Mouse (Mus musculus) liver, embryonic 11.5 days (tissue): ENCODE results near the gene Acbd5. TPM values are rescaled to one million over a fixed set of nuclear protein-coding genes. Genes with fewer than 3 reads are reported as not detected.

Experiments used
- ATAC-seq: fragments of 200-750 bp; cut with Nextera tagmentation; replicated peaks from 2 replicates; pipeline ENCODE4 v1.8.0; 2017; ENCODE audit warnings: moderate number of reproducible peaks, mild to moderate bottlenecking, moderate TSS enrichment, moderate library complexity; ENCODE audit not compliant: low FRiP score
- DNase-seq: peaks from one replicate; pipeline ENCODE4 v3.0.0-alpha.2; 2017; ENCODE audit warnings: low spot score
- H3K27ac ChIP-seq: fragments of 300-500 bp; sonication (generic); 2 replicates; pipeline ENCODE4 v1.5.1; 2014; ENCODE audit warnings: mild to moderate bottlenecking, low read depth, low read length, control low read depth
- H3K27me3 ChIP-seq: fragments of 300-500 bp; sonication (generic); replicated peaks from 2 replicates; pipeline ENCODE4 v1.6.1; 2014; ENCODE audit warnings: low read length, mixed read lengths; ENCODE audit not compliant: control insufficient read depth, insufficient read depth
- H3K36me3 ChIP-seq: fragments of 300-500 bp; sonication (generic); 2 replicates; pipeline ENCODE4 v1.6.1; 2014; ENCODE audit warnings: mild to moderate bottlenecking, low read length, moderate library complexity, mixed read lengths; ENCODE audit not compliant: control insufficient read depth, insufficient read depth
- H3K4me1 ChIP-seq: fragments of 300-500 bp; sonication (generic); replicated peaks from 2 replicates; pipeline ENCODE4 v1.6.1; 2014; ENCODE audit warnings: low read length, mixed read lengths; ENCODE audit not compliant: control insufficient read depth, insufficient read depth
- H3K4me2 ChIP-seq: fragments of 300-500 bp; sonication (generic); 2 replicates; pipeline ENCODE4 v1.6.1; 2014; ENCODE audit warnings: mild to moderate bottlenecking, control low read depth, moderate library complexity
- H3K4me3 ChIP-seq: fragments of 300-500 bp; sonication (generic); 2 replicates; pipeline ENCODE4 v1.5.1; 2014; ENCODE audit warnings: low read depth, low read length, control low read depth
- H3K9ac ChIP-seq: fragments of 300-500 bp; sonication (generic); 2 replicates; pipeline ENCODE4 v1.6.1; 2014; ENCODE audit warnings: low read depth, low read length, control low read depth
- H3K9me3 ChIP-seq: fragments of 300-500 bp; sonication (generic); 2 replicates; pipeline ENCODE4 v1.6.1; 2016; ENCODE audit warnings: low read length, inconsistent platforms, mixed read lengths; ENCODE audit not compliant: control insufficient read depth
- WGBS: fragments of 180-500 bp; shearing (Covaris S2); extraction: QIAGEN DNeasy Blood & Tissue Kit; methylation state at CpG from one replicate; pipeline ENCODE4 v1.1.7; 2014; 5-methylcytosine and 5-hydroxymethylcytosine counted together
- polyA plus RNA-seq: library from polyadenylated mRNA; unstranded; fragments of >200 nt; fragmentation: Nextera tagmentation; extraction: Ambion mirVana; gene quantifications from 2 replicates; pipeline ENCODE4 v1.2.1, GENCODE M21; 2014

Gene Acbd5
- polyA plus RNA-seq, 1 experiment from 2014 or later: 17.9 TPM

GRCm38 (mm10) chr2:23045703-23046102, 22.3 kb upstream of the Acbd5 start:
- no peak overlapping the region for H3K27ac ChIP-seq
- H3K27me3 ChIP-seq: no peaks in the 10 kb centered on the region
- H3K4me3 ChIP-seq: no peak overlapping the region
- H3K4me1 ChIP-seq: no peaks in the 10 kb centered on the region
- H3K4me2 ChIP-seq: no peak overlapping the region
- no peak for DNase-seq
- no peak for ATAC-seq
- WGBS: 32% methylated on average over 1 of the region's 1 CpGs
- H3K36me3 ChIP-seq: no peaks in the 10 kb centered on the region
- H3K9me3 ChIP-seq: no peaks in the 10 kb centered on the region; the same call in 1 of the 2 replicates
- H3K9ac ChIP-seq: no peak overlapping the region

- no peaks in the 10 kb centered on the region for H3K36me3 ChIP-seq
- no peaks in the 10 kb centered on the region for H3K4me1 ChIP-seq
Observed at GRCm38 (mm10) chr2:23048006-23048405, 20.0 kb upstream of the Acbd5 start.

DNA sequence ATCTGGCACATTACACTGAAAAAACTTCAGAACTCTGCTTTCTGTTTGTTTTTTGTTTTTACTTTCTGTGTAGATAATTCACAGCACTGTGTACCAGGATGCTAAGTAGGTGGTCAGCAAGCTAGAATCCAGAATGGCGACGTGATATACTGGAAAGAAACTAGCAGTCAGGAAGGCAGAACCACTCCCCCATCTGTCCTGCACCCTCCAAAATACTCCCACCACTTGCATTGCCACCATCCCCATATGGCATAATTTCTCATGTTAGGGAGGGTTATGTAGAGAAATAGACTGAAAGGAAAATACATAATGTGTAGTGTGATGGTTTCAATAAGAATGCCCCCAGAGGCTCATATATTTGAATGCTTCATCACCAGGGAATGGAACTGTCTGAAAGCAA, 16.1 kb upstream of the Acbd5 start:
- WGBS: 72% methylated on average over 2 of the region's 2 CpGs
- DNase-seq (no peak), ATAC-seq (no peak)
- Histone ChIP-seq H3K36me3 (no peaks in the 10 kb centered on the region), H3K4me3 (no peak overlapping the region), H3K9me3 (no peaks in the 10 kb centered on the region), H3K27me3 (no peaks in the 10 kb centered on the region), H3K4me1 (no peaks in the 10 kb centered on the region), H3K4me2 (no peak overlapping the region), H3K27ac (no peak overlapping the region), H3K9ac (no peak overlapping the region)

More at GRCm38 (mm10) chr2:23048006-23048405, 20.0 kb upstream of the Acbd5 start:
- H3K4me3 ChIP-seq: no peak overlapping the region
- H3K27ac ChIP-seq: no peak overlapping the region
- H3K27me3 ChIP-seq: no peaks in the 10 kb centered on the region
- ATAC-seq (no peak), DNase-seq (no peak)
- H3K9ac ChIP-seq: no peak overlapping the region
- no peak overlapping the region for H3K4me2 ChIP-seq
- H3K9me3 ChIP-seq: no peaks in the 10 kb centered on the region; the same call in 1 of the 2 replicates

DNA sequence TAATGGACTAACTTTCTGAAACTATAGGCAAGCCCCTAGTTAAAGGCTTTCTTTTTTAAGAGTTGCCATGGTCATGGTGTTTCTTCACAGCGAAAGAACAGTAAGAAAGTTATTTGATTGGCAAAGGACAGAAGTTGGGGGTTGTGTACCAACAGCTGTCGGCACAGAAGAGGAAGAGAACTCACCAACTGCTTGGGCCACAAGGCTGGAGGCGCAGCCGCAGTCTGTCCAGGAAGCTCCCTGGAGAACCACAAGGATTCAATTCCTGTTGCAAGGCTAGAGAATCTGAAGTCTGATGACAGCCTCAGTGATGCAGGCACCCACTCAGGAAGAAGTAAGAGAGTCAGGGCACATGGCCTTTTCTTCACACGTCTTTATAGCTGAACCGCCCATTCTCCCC, 15.4 kb upstream of the Acbd5 start:
- H3K9ac ChIP-seq: no peak overlapping the region
- DNase-seq (no peak), ATAC-seq (no peak)
- H3K27ac ChIP-seq: no peak overlapping the region
- H3K36me3 ChIP-seq: no peaks in the 10 kb centered on the region
- H3K27me3 ChIP-seq: no peaks in the 10 kb centered on the region
- H3K9me3 ChIP-seq: no peaks in the 10 kb centered on the region
- 52% methylated on average over 6 of the region's 6 CpGs for WGBS
- no peaks in the 10 kb centered on the region for H3K4me1 ChIP-seq
- H3K4me3 ChIP-seq: no peak overlapping the region
- no peak overlapping the region for H3K4me2 ChIP-seq

- peak overlapping the region; percentile 94 for H3K27ac ChIP-seq
- H3K4me3 ChIP-seq: peak overlapping the region; percentile 81
- peaks cover 3% of the 10 kb centered on the region; the same call in 1 of the 2 replicates for H3K36me3 ChIP-seq
- under 1% methylated on average over 21 of the region's 21 CpGs for WGBS
- no peak for DNase-seq
- H3K27me3 ChIP-seq: no peaks in the 10 kb centered on the region
- no peaks in the 10 kb centered on the region for H3K4me1 ChIP-seq
- peak overlapping the region; percentile 83 for H3K9ac ChIP-seq
- H3K9me3 ChIP-seq: no peaks in the 10 kb centered on the region
- H3K4me2 ChIP-seq: peak overlapping the region; percentile 98
- peak; percentile 60 for ATAC-seq
Observed at GRCm38 (mm10) chr2:23068370-23068737, 387 bp downstream of the Acbd5 start.

GRCm38 (mm10) chr2:23068894-23069744, 1.2 kb downstream of the Acbd5 start:
- under 1% methylated on average over 50 of the region's 50 CpGs for WGBS
- Histone ChIP-seq H3K36me3 (peaks cover 5% of the 10 kb centered on the region; the same call in 1 of the 2 replicates), H3K4me3 (peak overlapping the region; percentile 81), H3K9ac (peak overlapping the region; percentile 83), H3K27ac (peak overlapping the region; percentile 94), H3K9me3 (no peaks in the 10 kb centered on the region), H3K4me2 (peak overlapping the region; percentile 98), H3K27me3 (no peaks in the 10 kb centered on the region), H3K4me1 (no peaks in the 10 kb centered on the region)
- DNase-seq: peak; percentile 95
- peak; percentile 86 for ATAC-seq

DNA sequence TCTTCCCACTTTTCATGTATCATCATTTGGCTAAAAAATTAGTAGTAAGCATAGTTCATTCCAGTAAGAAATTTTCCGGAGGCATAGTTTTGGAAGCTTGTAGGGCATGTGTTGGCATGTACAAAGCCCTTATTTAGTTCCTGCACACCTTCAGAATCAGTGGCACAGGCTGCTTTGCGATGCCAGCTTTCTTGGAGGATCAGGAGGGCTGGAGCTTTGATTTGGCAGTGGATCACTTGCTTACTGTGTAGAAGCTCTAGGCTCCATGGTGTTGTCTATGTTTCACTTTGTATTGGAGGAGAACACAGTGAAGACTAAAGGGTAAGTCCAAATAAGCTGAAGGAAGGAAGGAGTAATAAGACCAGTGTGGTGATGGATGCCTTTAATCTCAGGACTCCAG, 2.5 kb downstream of the Acbd5 start:
- H3K27me3 ChIP-seq: no peaks in the 10 kb centered on the region
- no peak for ATAC-seq
- H3K4me3 ChIP-seq: no peak overlapping the region
- H3K9me3 ChIP-seq: no peaks in the 10 kb centered on the region
- H3K9ac ChIP-seq: no peak overlapping the region
- H3K4me1 ChIP-seq: no peaks in the 10 kb centered on the region
- no peak overlapping the region for H3K27ac ChIP-seq
- no peak for DNase-seq
- H3K4me2 ChIP-seq: no peak overlapping the region
- WGBS: 94% methylated on average over 2 of the region's 2 CpGs
- H3K36me3 ChIP-seq: peaks cover 8% of the 10 kb centered on the region; the same call in 1 of the 2 replicates

GRCm38 (mm10) chr2:23071406-23071805, 3.4 kb downstream of the Acbd5 start:
- Histone ChIP-seq H3K9ac (no peak overlapping the region), H3K4me2 (no peak overlapping the region), H3K27me3 (no peaks in the 10 kb centered on the region), H3K36me3 (peaks cover 8% of the 10 kb centered on the region; the same call in 1 of the 2 replicates), H3K27ac (no peak overlapping the region), H3K4me1 (no peaks in the 10 kb centered on the region), H3K4me3 (no peak overlapping the region), H3K9me3 (no peaks in the 10 kb centered on the region)
- DNase-seq: no peak
- no peak for ATAC-seq
- WGBS: 81% methylated on average over 1 of the region's 1 CpGs

- no peak overlapping the region for H3K9ac ChIP-seq
- peaks cover 12% of the 10 kb centered on the region for H3K36me3 ChIP-seq
- no peak overlapping the region for H3K4me2 ChIP-seq
- no peaks in the 10 kb centered on the region for H3K27me3 ChIP-seq
- DNase-seq: no peak
- H3K4me3 ChIP-seq: no peak overlapping the region
- ATAC-seq: no peak
- H3K9me3 ChIP-seq: no peaks in the 10 kb centered on the region
- no peaks in the 10 kb centered on the region for H3K4me1 ChIP-seq
- no peak overlapping the region for H3K27ac ChIP-seq
Observed at GRCm38 (mm10) chr2:23075846-23076245, 7.9 kb downstream of the Acbd5 start.
